Mouse (Mus musculus) embryonic stem cell, embryonic (primary cell): ENCODE measurements around the gene Pdia6.

Source experiments
- CTCF ChIA-PET, 4 experiments: fragments of 300-600 bp in 2 of 4; fragments of 350-600 bp in 2 of 4; sonication (Branson Sonifier 250); formaldehyde crosslinking; loops; one replicate each; lab custom pipeline; 2022; ENCODE audit warnings: inconsistent platforms in 2 of 4; lab: Charles Lee
- POLR2A ChIA-PET, 4 experiments: fragments of 300-600 bp in 2 of 4; fragments of 350-600 bp in 2 of 4; sonication (Branson Sonifier 250); formaldehyde crosslinking; loops; one replicate each; lab custom pipeline; 2022; ENCODE audit warnings: antibody characterized with exemption in 4 of 4, inconsistent platforms in 1 of 4; lab: Charles Lee

The Pdia6 gene

GRCm38 (mm10) chr12:17308246-17308645 lies 41.9 kb downstream of the Pdia6 start:
- CTCF ChIA-PET, result interaction anchor here in 1 of 4 experiments (0.9 kb wide), 1 partner anchor 273 kb away, joined by 3 read pairs; no protein-coding TSS in a partner anchor
- POLR2A ChIA-PET, result no interaction called here

GRCm38 (mm10) chr12:17310852-17311839 lies 44.8 kb downstream of the Pdia6 start:
- ChIA-PET POLR2A (interaction anchor here in 2 of 4 experiments (0.6 kb wide), 2 partner anchors 10 to 396 kb away, joined by 3 read pairs; no protein-coding TSS in a partner anchor), CTCF (interaction anchor here in 1 of 4 experiments (0.6 kb wide), 1 partner anchor 45 kb away, joined by 4 read pairs; the partner anchor contains the start of gene Pdia6)

- ChIA-PET CTCF (no interaction called here), POLR2A (interaction anchor here in 1 of 4 experiments (0.8 to 2.0 kb wide), 4 partner anchors 15 to 317 kb away, joined by 3 to 6 read pairs (median 3); no protein-coding TSS in a partner anchor)
Observed at GRCm38 (mm10) chr12:17316096-17316495, 49.8 kb downstream of the Pdia6 start.

- CTCF ChIA-PET, result no interaction called here
- POLR2A ChIA-PET, result interaction anchor here in 1 of 4 experiments (0.6 to 1.2 kb wide), 2 partner anchors 29 to 36 kb away, joined by 3 to 4 read pairs; no protein-coding TSS in a partner anchor
Observed at GRCm38 (mm10) chr12:17317970-17318369, 51.6 kb downstream of the Pdia6 start.

GRCm38 (mm10) chr12:17318453-17318852 lies 52.1 kb downstream of the Pdia6 start:
- CTCF ChIA-PET, result no interaction called here
- POLR2A ChIA-PET, result interaction anchor here in 1 of 4 experiments (0.5 to 1.2 kb wide), 3 partner anchors 29 to 68 kb away, joined by 3 to 4 read pairs (median 3); no protein-coding TSS in a partner anchor

GRCm38 (mm10) chr12:17324549-17325470 lies 58.5 kb downstream of the Pdia6 start:
- CTCF ChIA-PET, result interaction anchor here in 2 of 4 experiments (0.6 to 0.9 kb wide), 2 partner anchors 11 to 15 kb away, joined by 3 to 12 read pairs; no protein-coding TSS in a partner anchor
- POLR2A ChIA-PET, result interaction anchor here (0.5 to 2.2 kb wide), 13 partner anchors 9 to 418 kb away, joined by 3 to 10 read pairs (median 4); no protein-coding TSS in a partner anchor

GRCm38 (mm10) chr12:17329259-17329658 lies 62.9 kb downstream of the Pdia6 start, which contains the start of gene Atp6v1c2:
Atp6v1c2 (minus strand) TSS chr12:17329359.
- CTCF ChIA-PET, result interaction anchor here in 1 of 4 experiments (0.5 kb wide), 1 partner anchor 42 kb away, joined by 5 read pairs; no protein-coding TSS in a partner anchor
- POLR2A ChIA-PET, result interaction anchor here in 1 of 4 experiments (1.3 kb wide), 1 partner anchor 21 kb away, joined by 3 read pairs; no protein-coding TSS in a partner anchor

- POLR2A ChIA-PET, result interaction anchor here in 2 of 4 experiments (0.6 to 1.0 kb wide), 5 partner anchors 9 to 620 kb away, joined by 3 to 6 read pairs (median 3); no protein-coding TSS in a partner anchor
- CTCF ChIA-PET, result interaction anchor here in 1 of 4 experiments (0.6 kb wide), 1 partner anchor 447 kb away, joined by 3 read pairs; no protein-coding TSS in a partner anchor
Observed at GRCm38 (mm10) chr12:17333459-17333858, 67.1 kb downstream of the Pdia6 start.
